In the genomic region with DNA sequence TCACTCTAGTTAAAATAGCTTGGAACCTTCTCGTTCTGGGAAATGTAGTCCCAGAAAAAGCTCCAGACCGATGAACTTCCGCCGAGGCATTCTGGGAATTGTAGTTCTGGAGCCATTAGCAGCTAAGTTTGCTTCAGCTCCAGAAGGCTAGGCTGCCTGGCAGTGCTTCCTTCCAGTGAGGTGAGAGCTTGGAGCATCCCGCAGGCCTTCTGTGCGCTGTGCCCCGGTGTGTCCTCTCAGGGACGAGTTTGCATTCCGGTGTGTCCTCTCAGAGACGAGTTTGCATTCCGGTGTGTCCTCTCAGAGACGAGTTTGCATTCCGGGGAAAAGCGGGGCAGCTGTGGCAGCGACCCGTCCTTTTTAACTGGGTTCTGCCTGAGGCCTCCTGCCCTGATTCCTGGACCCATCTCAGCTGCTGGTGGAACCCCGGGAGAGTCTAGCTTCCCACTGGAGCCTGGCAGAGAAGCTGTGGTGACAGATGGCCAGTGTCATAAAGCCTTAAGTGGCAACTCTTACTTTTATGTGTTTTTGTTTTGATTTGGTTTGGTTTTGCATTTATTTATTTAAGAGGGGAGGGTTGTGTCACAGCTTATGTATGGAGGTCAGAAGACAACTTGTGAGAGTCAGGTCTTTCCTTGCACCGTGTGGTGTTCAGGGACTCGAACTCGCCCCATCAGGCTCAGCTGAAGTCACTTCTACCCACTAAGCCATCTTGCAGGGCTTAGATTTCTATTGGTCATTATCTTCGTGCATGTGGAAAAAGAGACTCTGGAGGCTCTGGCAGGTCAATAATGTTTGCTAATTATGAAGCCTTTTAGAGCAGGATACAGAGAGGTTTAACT, we compare ENCODE assay signal across 7 mouse cellular contexts. TPM values are rescaled to one million over a fixed set of nuclear protein-coding genes. Genes with fewer than 3 reads are reported as not detected.
A peak's percentile ranks its signal among the peaks of the same experiment; 100 is the strongest.
DNase-seq lines count a peak whose midpoint lies in the region; ATAC-seq lines count a peak whose summit lies in the region.

A gene (plus strand): TSS at position 162 of the 842 bp plus-strand sequence.

- peaks cover 5% of the 10 kb centered on the region for H3K36me3 ChIP-seq in intestine, embryonic 14.5 days (ENCODE audit: control insufficient read depth, insufficient read depth, low read length)

- H3K4me1 ChIP-seq in intestine, embryonic 14.5 days (replicated peaks; ENCODE audit: control insufficient read depth, insufficient read depth, low read length), result no peaks in the 10 kb centered on the region; the same call in 1 of the 2 replicates

- 15% methylated on average over 21 of the region's 21 CpGs for WGBS in intestine, embryonic 14.5 days

- intact Hi-C loops in gastrocnemius, postnatal 36 days (cut with DNase I), result loop anchor here (5.0 kb wide), 4 partner anchors 48 to 143 kb away; a partner anchor contains a TSS
- intact Hi-C loops in left cerebral cortex, postnatal 10 days (cut with DNase I), result loop anchor here (10.0 kb wide), 1 partner anchor 120 kb away; a partner anchor contains a TSS

- H3K4me3 ChIP-seq in intestine, embryonic 14.5 days (ENCODE audit: low read depth, low read length), result peak within 1 kb of the TSS; percentile 53

- no peak within 1 kb of the TSS for H3K27ac ChIP-seq in intestine, embryonic 14.5 days (ENCODE audit: low read depth)

- H3K4me2 ChIP-seq in intestine, embryonic 14.5 days (ENCODE audit: low read length), result peak within 1 kb of the TSS; percentile 61

- peak; percentile 77 for DNase-seq in adrenal gland, adult 8-10 months
- DNase-seq in embryo, embryonic 10.5 days (ENCODE audit: low spot score), result peak; percentile 95
- DNase-seq in gastrocnemius, postnatal 36 days, result peak; percentile 59 to 62
- DNase-seq in intestine, embryonic 14.5 days (ENCODE audit: low spot score), result peak; percentile 78
- peak; percentile 82 to 90 for DNase-seq in left cerebral cortex, postnatal 10 days (ENCODE audit: extremely low spot score in 1 of 2, low spot score in 2 of 2)
- DNase-seq in right cerebral cortex, postnatal 25 days, result peak; percentile 85

- H3K9ac ChIP-seq in intestine, embryonic 14.5 days (ENCODE audit: low read length), result peak within 1 kb of the TSS; percentile 54

- H3K27me3 ChIP-seq in intestine, embryonic 14.5 days (replicated peaks; ENCODE audit: control insufficient read depth, insufficient read depth, low read length), result no peaks in the 10 kb centered on the region

- ATAC-seq in intestine, embryonic 14.5 days (replicated peaks; ENCODE audit: low FRiP score, low TSS enrichment, low read depth), result peak; percentile 83
- ATAC-seq in megakaryocyte progenitor cell, adult 5-6 weeks (replicated peaks; ENCODE audit: poor library complexity), result peak; percentile 96

- no peaks in the 10 kb centered on the region for H3K9me3 ChIP-seq in intestine, embryonic 14.5 days (ENCODE audit: control insufficient read depth, low read length)

RNA-seq across cellular contexts. Expression of the gene that starts here (rescaled TPM):
- total RNA-seq in adrenal gland, adult 8-10 months (2022), result 1 to 10 TPM; 2.9 to 5.6 (median 4.1) TPM
- total RNA-seq in gastrocnemius, postnatal 36 days (2021), result 1 to 10 TPM; 1.2 to 1.9 TPM
- 3.4 and 3.8 TPM in 2 replicates for polyA plus RNA-seq in intestine, embryonic 14.5 days (2014; fragmentation: Nextera tagmentation; extraction: Ambion mirVana)
- 1 to 10 TPM; 6.1 to 6.6 TPM for total RNA-seq in left cerebral cortex, postnatal 10 days (2021)
- 1.2 and 2.1 TPM in 2 replicates for total RNA-seq in megakaryocyte progenitor cell, adult 5-6 weeks (2015)
- 1.5 and 2.3 TPM in 2 replicates for total RNA-seq in megakaryocyte progenitor cell, adult 5-6 weeks (2017)
